Mouse (Mus musculus): ENCODE results near the gene Ttc7b. TPM values are rescaled to one million over a fixed set of nuclear protein-coding genes. Genes with fewer than 3 reads are reported as not detected.

The Ttc7b gene
- polyA plus RNA-seq, 1 experiment, result 9.2 TPM

GRCm38 (mm10) chr12:100331806-100332205 lies 188.8 kb downstream of the Ttc7b start:
- TF ChIP-seq MAX (IDR thresholded peaks at IDR 0.05) (no peak), USF1 (IDR thresholded peaks at IDR 0.05; ENCODE audit: low read depth) (no peak), MYOG (IDR thresholded peaks at IDR 0.05; ENCODE audit: control insufficient read depth, extremely low read depth, insufficient read length) (no peak), CEBPB (IDR thresholded peaks at IDR 0.05; ENCODE audit: low read depth) (no peak), FOSL1 (IDR thresholded peaks at IDR 0.05; ENCODE audit: insufficient read depth, low read length, poor library complexity, severe bottlenecking) (no peak), CTCF (IDR thresholded peaks at IDR 0.05; ENCODE audit: control insufficient read depth, insufficient read depth, insufficient read length) (no peak), MYOD1 (IDR thresholded peaks at IDR 0.05; ENCODE audit: control insufficient read depth, insufficient read length, low read depth) (no peak)
- no peaks in the 10 kb centered on the region for H3K27me3 ChIP-seq (ENCODE audit: control insufficient read depth, insufficient read depth, insufficient read length)
- H3K79me3 ChIP-seq (ENCODE audit: low read depth), result no peaks in the 10 kb centered on the region
- H3ac ChIP-seq (ENCODE audit: control insufficient read depth, insufficient read length, low read depth), result no peak overlapping the region
- no peaks in the 10 kb centered on the region for H3K79me2 ChIP-seq (ENCODE audit: control insufficient read depth, insufficient read depth)
- no peak overlapping the region for H3K4me3 ChIP-seq (ENCODE audit: insufficient read depth, poor library complexity, severe bottlenecking)
- no peaks in the 10 kb centered on the region for H3K36me3 ChIP-seq (ENCODE audit: control insufficient read depth, insufficient read depth)

GRCm38 (mm10) chr12:100330234-100330633 lies 190.4 kb downstream of the Ttc7b start:
- Histone ChIP-seq H3K27me3 (ENCODE audit: control insufficient read depth, insufficient read depth, insufficient read length) (no peaks in the 10 kb centered on the region), H3K4me3 (ENCODE audit: insufficient read depth, poor library complexity, severe bottlenecking) (no peak overlapping the region), H3K79me3 (ENCODE audit: low read depth) (no peaks in the 10 kb centered on the region), H3K36me3 (ENCODE audit: control insufficient read depth, insufficient read depth) (no peaks in the 10 kb centered on the region), H3ac (ENCODE audit: control insufficient read depth, insufficient read length, low read depth) (no peak overlapping the region), H3K79me2 (ENCODE audit: control insufficient read depth, insufficient read depth) (no peaks in the 10 kb centered on the region)
- TF ChIP-seq FOSL1 (IDR thresholded peaks at IDR 0.05; ENCODE audit: insufficient read depth, low read length, poor library complexity, severe bottlenecking) (no peak), MYOD1 (IDR thresholded peaks at IDR 0.05; ENCODE audit: control insufficient read depth, insufficient read length, low read depth) (no peak), USF1 (IDR thresholded peaks at IDR 0.05; ENCODE audit: low read depth) (no peak), MYOG (IDR thresholded peaks at IDR 0.05; ENCODE audit: control insufficient read depth, extremely low read depth, insufficient read length) (no peak), CTCF (IDR thresholded peaks at IDR 0.05; ENCODE audit: control insufficient read depth, insufficient read depth, insufficient read length) (no peak), MAX (IDR thresholded peaks at IDR 0.05) (no peak), CEBPB (IDR thresholded peaks at IDR 0.05; ENCODE audit: low read depth) (no peak)

- Histone ChIP-seq H3K36me3 (ENCODE audit: control insufficient read depth, insufficient read depth) (no peaks in the 10 kb centered on the region), H3K4me3 (ENCODE audit: insufficient read depth, poor library complexity, severe bottlenecking) (no peak overlapping the region), H3K27me3 (ENCODE audit: control insufficient read depth, insufficient read depth, insufficient read length) (no peaks in the 10 kb centered on the region), H3K79me2 (ENCODE audit: control insufficient read depth, insufficient read depth) (no peaks in the 10 kb centered on the region), H3K79me3 (ENCODE audit: low read depth) (no peaks in the 10 kb centered on the region), H3ac (ENCODE audit: control insufficient read depth, insufficient read length, low read depth) (no peak overlapping the region)
- no peak for TF ChIP-seq USF1 (IDR thresholded peaks at IDR 0.05; ENCODE audit: low read depth)
- no peak for TF ChIP-seq MAX (IDR thresholded peaks at IDR 0.05)
- TF ChIP-seq MYOD1 (IDR thresholded peaks at IDR 0.05; ENCODE audit: control insufficient read depth, insufficient read length, low read depth), result no peak
- no peak for TF ChIP-seq MYOG (IDR thresholded peaks at IDR 0.05; ENCODE audit: control insufficient read depth, extremely low read depth, insufficient read length)
- no peak for TF ChIP-seq FOSL1 (IDR thresholded peaks at IDR 0.05; ENCODE audit: insufficient read depth, low read length, poor library complexity, severe bottlenecking)
- no peak for TF ChIP-seq CEBPB (IDR thresholded peaks at IDR 0.05; ENCODE audit: low read depth)
- no peak for TF ChIP-seq CTCF (IDR thresholded peaks at IDR 0.05; ENCODE audit: control insufficient read depth, insufficient read depth, insufficient read length)
Observed at GRCm38 (mm10) chr12:100328998-100329397, 191.6 kb downstream of the Ttc7b start.

- Histone ChIP-seq H3K4me3 (ENCODE audit: insufficient read depth, poor library complexity, severe bottlenecking) (no peak overlapping the region), H3K79me3 (ENCODE audit: low read depth) (no peaks in the 10 kb centered on the region), H3ac (ENCODE audit: control insufficient read depth, insufficient read length, low read depth) (no peak overlapping the region), H3K27me3 (ENCODE audit: control insufficient read depth, insufficient read depth, insufficient read length) (no peaks in the 10 kb centered on the region), H3K36me3 (ENCODE audit: control insufficient read depth, insufficient read depth) (no peaks in the 10 kb centered on the region), H3K79me2 (ENCODE audit: control insufficient read depth, insufficient read depth) (no peaks in the 10 kb centered on the region)
- TF ChIP-seq MYOG (IDR thresholded peaks at IDR 0.05; ENCODE audit: control insufficient read depth, extremely low read depth, insufficient read length), result no peak
- no peak for TF ChIP-seq MAX (IDR thresholded peaks at IDR 0.05)
Observed at GRCm38 (mm10) chr12:100328557-100328956, 192.1 kb downstream of the Ttc7b start.

- Histone ChIP-seq H3K36me3 (ENCODE audit: control insufficient read depth, insufficient read depth) (no peaks in the 10 kb centered on the region), H3K4me3 (ENCODE audit: insufficient read depth, poor library complexity, severe bottlenecking) (no peak overlapping the region), H3K79me2 (ENCODE audit: control insufficient read depth, insufficient read depth) (no peaks in the 10 kb centered on the region), H3K79me3 (ENCODE audit: low read depth) (no peaks in the 10 kb centered on the region), H3ac (ENCODE audit: control insufficient read depth, insufficient read length, low read depth) (no peak overlapping the region), H3K27me3 (ENCODE audit: control insufficient read depth, insufficient read depth, insufficient read length) (no peaks in the 10 kb centered on the region)
- TF ChIP-seq MYOG (IDR thresholded peaks at IDR 0.05; ENCODE audit: control insufficient read depth, extremely low read depth, insufficient read length), result no peak
- no peak for TF ChIP-seq USF1 (IDR thresholded peaks at IDR 0.05; ENCODE audit: low read depth)
- no peak for TF ChIP-seq CEBPB (IDR thresholded peaks at IDR 0.05; ENCODE audit: low read depth)
- no peak for TF ChIP-seq MYOD1 (IDR thresholded peaks at IDR 0.05; ENCODE audit: control insufficient read depth, insufficient read length, low read depth)
- no peak for TF ChIP-seq MAX (IDR thresholded peaks at IDR 0.05)
- peak; percentile 16 for TF ChIP-seq FOSL1 (IDR thresholded peaks at IDR 0.05; ENCODE audit: insufficient read depth, low read length, poor library complexity, severe bottlenecking)
Observed at GRCm38 (mm10) chr12:100326732-100327131, 193.9 kb downstream of the Ttc7b start.

GRCm38 (mm10) chr12:100325618-100326017 lies 195.0 kb downstream of the Ttc7b start:
- Histone ChIP-seq H3K4me3 (ENCODE audit: insufficient read depth, poor library complexity, severe bottlenecking) (no peak overlapping the region), H3K79me3 (ENCODE audit: low read depth) (no peaks in the 10 kb centered on the region), H3K36me3 (ENCODE audit: control insufficient read depth, insufficient read depth) (no peaks in the 10 kb centered on the region), H3K79me2 (ENCODE audit: control insufficient read depth, insufficient read depth) (no peaks in the 10 kb centered on the region), H3ac (ENCODE audit: control insufficient read depth, insufficient read length, low read depth) (no peak overlapping the region), H3K27me3 (ENCODE audit: control insufficient read depth, insufficient read depth, insufficient read length) (no peaks in the 10 kb centered on the region)
- TF ChIP-seq USF1 (IDR thresholded peaks at IDR 0.05; ENCODE audit: low read depth) (no peak), CTCF (IDR thresholded peaks at IDR 0.05; ENCODE audit: control insufficient read depth, insufficient read depth, insufficient read length) (no peak), FOSL1 (IDR thresholded peaks at IDR 0.05; ENCODE audit: insufficient read depth, low read length, poor library complexity, severe bottlenecking) (no peak), MAX (IDR thresholded peaks at IDR 0.05) (no peak), CEBPB (IDR thresholded peaks at IDR 0.05; ENCODE audit: low read depth) (no peak), MYOG (IDR thresholded peaks at IDR 0.05; ENCODE audit: control insufficient read depth, extremely low read depth, insufficient read length) (no peak), MYOD1 (IDR thresholded peaks at IDR 0.05; ENCODE audit: control insufficient read depth, insufficient read length, low read depth) (no peak)

Measured in C2C12 (cell line).